8 mouse cellular contexts compared by ENCODE assay signal in genomic region chr6:146674881-146675536, GRCm38 (mm10). TPM values are rescaled to one million over a fixed set of nuclear protein-coding genes. Genes with fewer than 3 reads are reported as not detected.
DNase-seq lines count a peak whose midpoint lies in the region; ATAC-seq and TF ChIP-seq lines count a peak whose summit lies in the region.

No protein-coding gene starts in this region.

- peak overlapping the region; percentile 16 for H3K4me2 ChIP-seq in heart, embryonic 14.5 days (ENCODE audit: low read length)

- no peak for TF ChIP-seq POLR2A in MEL (IDR thresholded peaks at IDR 0.05; ENCODE audit: control insufficient read depth in 1 of 2, insufficient read depth in 1 of 2, low read depth in 1 of 2, low read length in 2 of 2, poor library complexity in 1 of 2)

- no peak for TF ChIP-seq RAD21 in MEL (IDR thresholded peaks at IDR 0.05; ENCODE audit: low read depth, low read length)

- no peak for DNase-seq in layer of hippocampus, adult 2 months (ENCODE audit: low spot score in 2 of 2)
- no peak for DNase-seq in layer of hippocampus, postnatal 10 days (ENCODE audit: low spot score in 2 of 2)
- DNase-seq in MEL (ENCODE audit: low read depth, low spot score) = peak; percentile 61
- DNase-seq in monocyte, adult 2 months (ENCODE audit: low read depth in 1 of 2, low spot score in 2 of 2) = peak; percentile 41 to 42
- no peak for DNase-seq in adrenal gland, postnatal 25 days
- DNase-seq in right cerebral cortex, adult 2 months (ENCODE audit: low spot score in 2 of 2) = no peak

- no peaks in the 10 kb centered on the region for H3K79me2 ChIP-seq in MEL (ENCODE audit: control insufficient read depth, insufficient read depth, low read length, poor library complexity)

- WGBS in heart, embryonic 14.5 days = 7% methylated on average over 4 of the region's 4 CpGs

- TF ChIP-seq EP300 in MEL (IDR thresholded peaks at IDR 0.05; ENCODE audit: low read depth in 1 of 2, low read length in 2 of 2) = peak in 1 of 2 experiments; percentile 22; a peak in 1 of 4 replicates

- H3K27me3 ChIP-seq in MEL (ENCODE audit: control insufficient read depth in 1 of 2, insufficient read depth in 2 of 2, low read length in 2 of 2) = no peaks in the 10 kb centered on the region
- no peaks in the 10 kb centered on the region for H3K27me3 ChIP-seq in heart, embryonic 14.5 days (ENCODE audit: control insufficient read depth, insufficient read depth, low read length)

- H3K27ac ChIP-seq in layer of hippocampus, adult 2 months = 0 out of 2 replicates have a peak overlapping the region, but pooled peaks have one; percentile 3
- H3K27ac ChIP-seq in MEL (ENCODE audit: control insufficient read depth, low read depth, low read length) = no peak overlapping the region
- peak overlapping the region; percentile 92 to 93 for H3K27ac ChIP-seq in heart, embryonic 14.5 days (replicated peaks in 1 of 2; ENCODE audit: control insufficient read depth in 1 of 2, insufficient read depth in 1 of 2, low read depth in 2 of 2, low read length in 2 of 2)

- peak; percentile 72 for ATAC-seq in heart, embryonic 14.5 days (ENCODE audit: insufficient number of reproducible peaks, insufficient read depth, low FRiP score, low read depth)
- ATAC-seq in cerebellum, adult (ENCODE audit: insufficient number of reproducible peaks, low FRiP score, low TSS enrichment) = no peak

- no peak overlapping the region for H3K4me3 ChIP-seq in layer of hippocampus, adult 2 months
- H3K4me3 ChIP-seq in MEL (ENCODE audit: control insufficient read depth in 1 of 2, insufficient read depth in 1 of 2, low read depth in 2 of 2, low read length in 2 of 2) = peak overlapping the region in 1 of 2 experiments; percentile 13; a peak in 1 of 4 replicates
- no peak overlapping the region for H3K4me3 ChIP-seq in heart, embryonic 14.5 days (ENCODE audit: control insufficient read depth in 1 of 2, insufficient read depth in 1 of 2, low read depth in 1 of 2, low read length in 2 of 2)

- peaks cover 0 to 20% of the 10 kb centered on the region in 2 experiments; a peak in 2 of 4 replicates for H3K36me3 ChIP-seq in MEL (ENCODE audit: control insufficient read depth in 1 of 2, insufficient read depth in 2 of 2, low read length in 2 of 2)
- no peaks in the 10 kb centered on the region for H3K36me3 ChIP-seq in heart, embryonic 14.5 days (ENCODE audit: control insufficient read depth, insufficient read depth, low read length)

- H3K9ac ChIP-seq in MEL (ENCODE audit: control insufficient read depth, low read depth, low read length, poor library complexity, severe bottlenecking) = peak overlapping the region; percentile 1; the same call in 1 of the 2 replicates
- H3K9ac ChIP-seq in heart, embryonic 14.5 days (ENCODE audit: low read length) = peak overlapping the region; percentile 32; the same call in 1 of the 2 replicates

- no peak for TF ChIP-seq CTCF in layer of hippocampus, adult 2 months (conservative IDR thresholded peaks at IDR 0.05)
- TF ChIP-seq CTCF in MEL (IDR thresholded peaks at IDR 0.05 in 2 of 3, conservative IDR thresholded peaks at IDR 0.05 in 1 of 3; ENCODE audit: control insufficient read depth in 1 of 3, insufficient read depth in 1 of 3, low read depth in 2 of 3, low read length in 3 of 3, poor library complexity in 1 of 3, severe bottlenecking in 1 of 3) = no peak

- no peaks in the 10 kb centered on the region for H3K9me3 ChIP-seq in MEL (replicated peaks; ENCODE audit: insufficient read depth, low read length)
- H3K9me3 ChIP-seq in heart, embryonic 14.5 days (ENCODE audit: control insufficient read depth, low read length) = peaks cover 14% of the 10 kb centered on the region; the same call in 1 of the 2 replicates

- peaks cover 20 to 28% of the 10 kb centered on the region in 2 experiments for H3K4me1 ChIP-seq in MEL (ENCODE audit: control insufficient read depth in 1 of 2, insufficient read depth in 2 of 2, low read length in 2 of 2)
- H3K4me1 ChIP-seq in heart, embryonic 14.5 days (ENCODE audit: control insufficient read depth in 2 of 2, insufficient read depth in 2 of 2, low read length in 2 of 2) = peaks cover 47 to 65% of the 10 kb centered on the region in 2 experiments

TF ChIP-seq in MEL, 35 proteins besides CTCF, POLR2A, EP300 and RAD21:
- TF ChIP-seq MYB (IDR thresholded peaks at IDR 0.05; ENCODE audit: low read depth, low read length) (no peak), HCFC1 (IDR thresholded peaks at IDR 0.05; ENCODE audit: low read depth, low read length) (no peak), RCOR1 (IDR thresholded peaks at IDR 0.05; ENCODE audit: low read depth, low read length) (no peak), MYC (IDR thresholded peaks at IDR 0.05; ENCODE audit: low read depth, low read length) (no peak), MXI1 (IDR thresholded peaks at IDR 0.05; ENCODE audit: low read depth, low read length) (peak; percentile 23; the same call in 1 of the 2 replicates), GABPA (IDR thresholded peaks at IDR 0.05; ENCODE audit: low read depth, low read length) (no peak), USF2 (IDR thresholded peaks at IDR 0.05; ENCODE audit: borderline replicate concordance in 1 of 2, insufficient read depth in 1 of 2, low read depth in 1 of 2, low read length in 2 of 2) (no peak), JUND (IDR thresholded peaks at IDR 0.05; ENCODE audit: low read depth, low read length) (peak; percentile 32; the same call in 1 of the 2 replicates), UBTF (IDR thresholded peaks at IDR 0.05; ENCODE audit: borderline replicate concordance, insufficient read depth, low read depth, low read length) (no peak), USF1 (IDR thresholded peaks at IDR 0.05; ENCODE audit: low read depth, low read length) (no peak), ETS1 (IDR thresholded peaks at IDR 0.05; ENCODE audit: low read depth, low read length) (peak; percentile 99), MAX (IDR thresholded peaks at IDR 0.05; ENCODE audit: low read length) (no peak), ZMIZ1 (IDR thresholded peaks at IDR 0.05; ENCODE audit: low read depth, low read length) (no peak), SMC3 (IDR thresholded peaks at IDR 0.05; ENCODE audit: low read depth, low read length) (no peak), GATA1 (IDR thresholded peaks at IDR 0.05; ENCODE audit: low read depth, low read length) (no peak), POLR2AphosphoS5 (IDR thresholded peaks at IDR 0.05; ENCODE audit: borderline replicate concordance, low read depth, low read length) (no peak), POLR2AphosphoS2 (IDR thresholded peaks at IDR 0.05; ENCODE audit: low read length) (no peak), ZKSCAN1 (IDR thresholded peaks at IDR 0.05; ENCODE audit: low read depth, low read length) (no peak), SIN3A (IDR thresholded peaks at IDR 0.05; ENCODE audit: low read length) (0 out of 2 replicates have a peak, but pooled peaks have one; percentile 28), TBP (IDR thresholded peaks at IDR 0.05; ENCODE audit: low read depth, low read length) (no peak), MAZ (IDR thresholded peaks at IDR 0.05; ENCODE audit: low read depth, low read length) (no peak), ZC3H11A (IDR thresholded peaks at IDR 0.05; ENCODE audit: low read depth, low read length) (no peak), ELF1 (IDR thresholded peaks at IDR 0.05; ENCODE audit: low read depth, low read length) (no peak), CHD2 (IDR thresholded peaks at IDR 0.05; ENCODE audit: low read length) (no peak), MEF2A (IDR thresholded peaks at IDR 0.05; ENCODE audit: extremely low read depth, insufficient replicate concordance, low read depth, low read length, poor library complexity, severe bottlenecking) (peak; percentile 87; the same call in 1 of the 2 replicates), NRF1 (IDR thresholded peaks at IDR 0.05; ENCODE audit: insufficient read depth, low read depth, low read length, poor library complexity, severe bottlenecking) (no peak), TAL1 (IDR thresholded peaks at IDR 0.05; ENCODE audit: low read length) (no peak)

RNA-seq across cellular contexts. Expression of gene Tm7sf3, which starts 32.4 kb away (rescaled TPM):
- total RNA-seq in layer of hippocampus, adult 2 months (2021) = 10 to 100 TPM; 40.3 to 43.3 TPM
- 10 to 100 TPM; 38.8 to 42.2 TPM for total RNA-seq in layer of hippocampus, postnatal 10 days (2021)
- total RNA-seq in MEL (2012; rRNA removed) = 18.0 and 18.3 TPM in 2 replicates
- polyA plus RNA-seq in MEL (2012; ENCODE audit: insufficient read depth in 1 of 2, insufficient read length in 2 of 2, low read depth in 1 of 2, low replicate concordance in 2 of 2, missing spikeins in 1 of 2) = 10 to 100 TPM in 1 of 2 experiments, not detected in 1; 27.1 TPM
- 43.2 and 44.7 TPM in 2 replicates for polyA plus RNA-seq in heart, embryonic 14.5 days (2014; fragmentation: Nextera tagmentation; extraction: Ambion mirVana)
- 38.1 and 53.9 TPM in 2 replicates for total RNA-seq in adrenal gland, postnatal 25 days (2021)

RNA-seq across cellular contexts. Expression of gene Med21, which starts 32.7 kb away (rescaled TPM):
- 10 to 100 TPM; 42.8 to 44.7 TPM for total RNA-seq in layer of hippocampus, adult 2 months (2021)
- total RNA-seq in layer of hippocampus, postnatal 10 days (2021) = 10 to 100 TPM; 41.1 to 46.1 TPM
- total RNA-seq in MEL (2012; rRNA removed) = 79.5 and 83.7 TPM in 2 replicates
- polyA plus RNA-seq in MEL (2012; ENCODE audit: insufficient read depth in 1 of 2, insufficient read length in 2 of 2, low read depth in 1 of 2, low replicate concordance in 2 of 2, missing spikeins in 1 of 2) = 10 to 100 TPM in 1 of 2 experiments, not detected in 1; 56.7 TPM
- polyA plus RNA-seq in heart, embryonic 14.5 days (2014; fragmentation: Nextera tagmentation; extraction: Ambion mirVana) = 153 and 156 TPM in 2 replicates
- total RNA-seq in adrenal gland, postnatal 25 days (2021) = 70.3 and 72.0 TPM in 2 replicates

RNA-seq across cellular contexts. Expression of gene Stk38l, which starts 49.8 kb away (rescaled TPM):
- 10 to 100 TPM; 21.1 to 22.5 TPM for total RNA-seq in layer of hippocampus, adult 2 months (2021)
- total RNA-seq in layer of hippocampus, postnatal 10 days (2021) = 10 to 100 TPM; 19.2 to 22.9 TPM
- 5.1 and 6.2 TPM in 2 replicates for total RNA-seq in MEL (2012; rRNA removed)
- polyA plus RNA-seq in MEL (2012; ENCODE audit: insufficient read depth in 1 of 2, insufficient read length in 2 of 2, low read depth in 1 of 2, low replicate concordance in 2 of 2, missing spikeins in 1 of 2) = 1 to 10 TPM in 1 of 2 experiments, not detected in 1; 9.2 TPM
- polyA plus RNA-seq in heart, embryonic 14.5 days (2014; fragmentation: Nextera tagmentation; extraction: Ambion mirVana) = 43.1 and 43.2 TPM in 2 replicates
- total RNA-seq in adrenal gland, postnatal 25 days (2021) = 20.8 and 26.9 TPM in 2 replicates

Comparison
In these comparisons a context has a peak if more than half of its experiments do, and no peak if none do; other contexts are left out.
1. DNase-seq: peak in MEL (single experiment) and monocyte, adult 2 months (2 of 2); none in layer of hippocampus, adult 2 months (0 of 2), layer of hippocampus, postnatal 10 days (0 of 2), adrenal gland, postnatal 25 days (single experiment) and right cerebral cortex, adult 2 months (0 of 2).